Mouse (Mus musculus): ENCODE measurements around the gene Fmo9. TPM values are rescaled to one million over a fixed set of nuclear protein-coding genes. Genes with fewer than 3 reads are reported as not detected.

Fmo9 gene
- polyA plus RNA-seq (2016; fragmentation: Nextera tagmentation; extraction: Ambion mirVana) = not detected in 2 replicates

GRCm38 (mm10) chr1:166681745-166682144 is at the start of gene Fmo9:
Gene Fmo9, minus strand, starts transcription at chr1:166681845.
- no peaks in the 10 kb centered on the region for H3K4me1 ChIP-seq
- no peaks in the 10 kb centered on the region for H3K27me3 ChIP-seq (ENCODE audit: poor library complexity, severe bottlenecking)
- 89% methylated on average over 1 of the region's 1 CpGs for WGBS
- no peak within 1 kb of the TSS for H3K27ac ChIP-seq
- no peak within 1 kb of the TSS for H3K4me3 ChIP-seq
- no peaks in the 10 kb centered on the region for H3K36me3 ChIP-seq (replicated peaks)
- H3K9me3 ChIP-seq = no peaks in the 10 kb centered on the region
- DNase-seq (ENCODE audit: extremely low spot score, low spot score) = no peak

- Histone ChIP-seq H3K4me3 (no peak overlapping the region), H3K4me1 (no peaks in the 10 kb centered on the region), H3K27ac (no peak overlapping the region), H3K9me3 (no peaks in the 10 kb centered on the region), H3K27me3 (ENCODE audit: poor library complexity, severe bottlenecking) (no peaks in the 10 kb centered on the region), H3K36me3 (replicated peaks) (no peaks in the 10 kb centered on the region)
- DNase-seq (ENCODE audit: extremely low spot score, low spot score) = no peak
- WGBS = 90% methylated on average over 4 of the region's 4 CpGs
Measured at GRCm38 (mm10) chr1:166730886-166731285, 49.2 kb upstream of the Fmo9 start.

GRCm38 (mm10) chr1:166730215-166730614 is 48.6 kb upstream of the Fmo9 start:
- Histone ChIP-seq H3K4me3 (no peak overlapping the region), H3K27me3 (ENCODE audit: poor library complexity, severe bottlenecking) (no peaks in the 10 kb centered on the region), H3K4me1 (no peaks in the 10 kb centered on the region), H3K9me3 (no peaks in the 10 kb centered on the region), H3K27ac (no peak overlapping the region), H3K36me3 (replicated peaks) (no peaks in the 10 kb centered on the region)
- no peak for DNase-seq (ENCODE audit: extremely low spot score, low spot score)
- 82% methylated on average over 2 of the region's 2 CpGs for WGBS

GRCm38 (mm10) chr1:166710861-166711260 is 29.2 kb upstream of the Fmo9 start:
- Histone ChIP-seq H3K27ac (no peak overlapping the region), H3K36me3 (replicated peaks) (no peaks in the 10 kb centered on the region), H3K4me1 (no peaks in the 10 kb centered on the region), H3K9me3 (no peaks in the 10 kb centered on the region), H3K27me3 (ENCODE audit: poor library complexity, severe bottlenecking) (no peaks in the 10 kb centered on the region), H3K4me3 (no peak overlapping the region)
- 93% methylated on average over 7 of the region's 7 CpGs for WGBS
- no peak for DNase-seq (ENCODE audit: extremely low spot score, low spot score)

DNA sequence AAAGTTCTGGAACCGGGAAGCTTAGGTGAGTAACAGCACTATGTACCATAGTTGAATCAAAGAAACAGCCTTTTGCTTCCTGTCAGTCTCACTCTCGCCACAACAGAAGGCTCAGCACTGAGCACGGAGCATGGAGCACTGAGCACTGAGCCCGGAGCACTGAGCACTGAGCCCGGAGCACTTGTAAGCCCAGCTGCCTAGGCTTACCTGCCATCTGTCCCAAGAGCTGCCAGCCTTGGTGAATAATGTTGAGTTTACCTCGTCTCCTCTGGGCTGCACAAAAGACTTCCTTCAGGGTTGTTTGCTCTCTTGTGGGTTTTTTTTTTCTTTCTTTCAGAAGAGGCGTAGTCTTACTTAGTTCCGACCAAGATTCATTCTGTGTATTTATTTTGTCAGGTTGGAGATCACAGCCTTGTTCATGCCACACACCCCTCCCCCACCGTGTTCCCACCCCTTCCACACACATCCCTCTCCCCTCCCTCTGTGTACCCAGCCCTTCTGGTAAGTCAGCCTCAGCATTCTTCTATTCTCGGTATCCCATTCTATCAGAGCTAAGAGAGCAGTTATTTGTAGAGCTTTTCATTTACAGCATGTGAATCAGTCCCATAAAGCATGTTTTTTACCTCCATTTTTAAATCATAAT is 20.7 kb upstream of the Fmo9 start:
- no peaks in the 10 kb centered on the region for H3K4me1 ChIP-seq
- no peaks in the 10 kb centered on the region for H3K36me3 ChIP-seq (replicated peaks)
- 76% methylated on average over 10 of the region's 10 CpGs for WGBS
- no peak overlapping the region for H3K4me3 ChIP-seq
- H3K9me3 ChIP-seq = no peaks in the 10 kb centered on the region
- no peak overlapping the region for H3K27ac ChIP-seq
- DNase-seq (ENCODE audit: extremely low spot score, low spot score) = no peak
- H3K27me3 ChIP-seq (ENCODE audit: poor library complexity, severe bottlenecking) = no peaks in the 10 kb centered on the region

- Histone ChIP-seq H3K9me3 (no peaks in the 10 kb centered on the region), H3K27ac (no peak overlapping the region), H3K27me3 (ENCODE audit: poor library complexity, severe bottlenecking) (no peaks in the 10 kb centered on the region), H3K36me3 (replicated peaks) (no peaks in the 10 kb centered on the region), H3K4me1 (no peaks in the 10 kb centered on the region), H3K4me3 (no peak overlapping the region)
- DNase-seq (ENCODE audit: extremely low spot score, low spot score) = no peak
- 92% methylated on average over 5 of the region's 5 CpGs for WGBS
Measured at GRCm38 (mm10) chr1:166669264-166669663, 12.4 kb downstream of the Fmo9 start.

- no peaks in the 10 kb centered on the region for H3K9me3 ChIP-seq
- 90% methylated on average over 8 of the region's 8 CpGs for WGBS
Measured at GRCm38 (mm10) chr1:166660800-166661199, 20.8 kb downstream of the Fmo9 start.

DNA sequence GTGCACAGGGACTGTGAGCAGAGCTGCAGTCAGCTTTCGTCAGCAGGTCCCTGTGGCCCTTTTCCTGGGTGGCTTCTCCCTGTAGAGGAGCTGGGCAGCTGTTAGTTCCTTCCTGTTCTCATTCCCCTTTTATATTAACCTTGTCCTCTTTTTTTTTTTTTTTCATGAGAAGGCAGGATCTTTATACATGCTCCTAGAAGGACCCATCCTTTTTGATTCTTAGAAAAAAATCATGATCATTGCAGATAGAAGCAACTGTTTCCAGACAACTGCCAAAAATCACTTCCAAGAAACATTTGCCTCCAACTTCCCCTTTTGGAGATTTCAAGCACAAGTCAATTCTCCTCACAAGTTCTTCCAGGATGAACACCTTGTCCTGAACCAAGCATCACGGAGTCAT is 34.1 kb downstream of the Fmo9 start, which contains the start of gene Gm4847:
Gm4847 (minus strand) TSS at position 101 of the 400 bp plus-strand sequence.
- Histone ChIP-seq H3K27ac (no peak within 1 kb of the TSS), H3K9me3 (no peaks in the 10 kb centered on the region), H3K4me3 (no peak within 1 kb of the TSS), H3K36me3 (replicated peaks) (no peaks in the 10 kb centered on the region), H3K4me1 (no peaks in the 10 kb centered on the region), H3K27me3 (ENCODE audit: poor library complexity, severe bottlenecking) (no peaks in the 10 kb centered on the region)
- 93% methylated on average over 2 of the region's 2 CpGs for WGBS
- no peak for DNase-seq (ENCODE audit: extremely low spot score, low spot score)

More at GRCm38 (mm10) chr1:166660800-166661199, 20.8 kb downstream of the Fmo9 start:
- DNase-seq (ENCODE audit: extremely low spot score, low spot score) = no peak
- no peak overlapping the region for H3K27ac ChIP-seq
- H3K36me3 ChIP-seq (replicated peaks) = no peaks in the 10 kb centered on the region
- H3K27me3 ChIP-seq (ENCODE audit: poor library complexity, severe bottlenecking) = no peaks in the 10 kb centered on the region
- H3K4me1 ChIP-seq = no peaks in the 10 kb centered on the region
- H3K4me3 ChIP-seq = no peak overlapping the region

Small RNA genes lying within 50 kb of the gene (microRNA-seq; reads per million reads assigned to microRNA genes)
- not detected for gene Gm22992

Other genes starting within 250 kb of the Fmo9 start
- not detected in 2 replicates for gene Gm4846, start 184.3 kb downstream of the Fmo9 start, polyA plus RNA-seq (2016; fragmentation: Nextera tagmentation; extraction: Ambion mirVana)
- not detected in 2 replicates for gene Gm4847, start 34.2 kb downstream of the Fmo9 start, polyA plus RNA-seq (2016; fragmentation: Nextera tagmentation; extraction: Ambion mirVana)